In genomic region chr1:179689479-179689878, GRCm38 (mm10) we compare ENCODE assay signal across 26 mouse cellular contexts. TPM values are rescaled to one million over a fixed set of nuclear protein-coding genes. Genes with fewer than 3 reads are reported as not detected.
"Had no signal": no experiment of that assay in that cellular context is flagged by ENCODE, and none has a peak within 500 bp of the region (broad histone marks: within the 10 kb centered on the region; RNA-seq: fewer than 3 reads in every experiment).

No protein-coding gene starts in this region.

- ATAC-seq: liver, embryonic 12.5 days; midbrain, embryonic 13.5 days had no signal

- H3K9ac ChIP-seq: liver, embryonic 12.5 days; liver, embryonic 14.5 days; lung, embryonic 14.5 days; midbrain, embryonic 13.5 days; neural tube, embryonic 13.5 days; neural tube, embryonic 15.5 days had no signal

- H3K9me3 ChIP-seq: liver, embryonic 12.5 days; midbrain, embryonic 10.5 days; midbrain, embryonic 13.5 days; neural tube, embryonic 13.5 days; neural tube, embryonic 15.5 days had no signal

- H3K4me3 ChIP-seq: liver, embryonic 12.5 days; midbrain, embryonic 10.5 days; midbrain, embryonic 13.5 days; myocyte; neural tube, embryonic 13.5 days; neural tube, embryonic 15.5 days had no signal

- H3K27ac ChIP-seq: liver, embryonic 12.5 days; liver, embryonic 14.5 days; midbrain, embryonic 10.5 days; midbrain, embryonic 13.5 days; neural tube, embryonic 13.5 days; neural tube, embryonic 15.5 days had no signal

- H3K4me2 ChIP-seq: liver, embryonic 12.5 days; lung, embryonic 14.5 days; midbrain, embryonic 13.5 days; neural tube, embryonic 13.5 days; neural tube, embryonic 15.5 days had no signal

- H3K4me1 ChIP-seq: liver, embryonic 12.5 days; midbrain, embryonic 10.5 days; midbrain, embryonic 13.5 days; neural tube, embryonic 13.5 days; neural tube, embryonic 15.5 days had no signal

- H3K27me3 ChIP-seq: liver, embryonic 12.5 days; midbrain, embryonic 13.5 days; neural tube, embryonic 13.5 days; neural tube, embryonic 15.5 days had no signal

- DNase-seq: lung, adult 18-20 months; lung, embryonic 14.5 days; lung, postnatal 10 days; lung, postnatal 4 days; retina, postnatal 1 day; right cerebral cortex, adult 18-20 months; right cerebral cortex, postnatal 14 days; spleen, adult 18-20 months; thymus, adult 18-20 months; thymus, postnatal 14 days; thymus, postnatal 36 days had no signal

RNA-seq across cellular contexts. Expression of gene Kif28, which starts 55.6 kb away (rescaled TPM):
- total RNA-seq: megakaryocyte, adult 5-6 weeks; megakaryocyte-erythroid progenitor cell, adult 5-6 weeks had no signal
- polyA plus RNA-seq: liver, embryonic 12.5 days; liver, embryonic 16.5 days; lung, embryonic 14.5 days; lung, embryonic 16.5 days; neural tube, embryonic 11.5 days; neural tube, embryonic 13.5 days; neural tube, embryonic 15.5 days; small intestine, adult 2 months; stomach, embryonic 14.5 days; thymus, postnatal 0 days had no signal
